Mouse (Mus musculus): ENCODE results near the gene Btbd11. TPM values are rescaled to one million over a fixed set of nuclear protein-coding genes. Genes with fewer than 3 reads are reported as not detected.

The Btbd11 gene
- total and polyA plus RNA-seq, 2 experiments = 0.55 to 0.92 TPM

- peak; percentile 51 for DNase-seq (ENCODE audit: extremely low read depth, low read depth, low spot score)
- no peak for TF ChIP-seq POLR2A (IDR thresholded peaks at IDR 0.05; ENCODE audit: extremely low read depth, insufficient read depth, low read length)
Measured at GRCm38 (mm10) chr10:85590043-85590442, 203.4 kb downstream of the Btbd11 start.

GRCm38 (mm10) chr10:85591296-85591695 lies 204.7 kb downstream of the Btbd11 start:
- TF ChIP-seq POLR2A (IDR thresholded peaks at IDR 0.05; ENCODE audit: extremely low read depth, insufficient read depth, low read length) (no peak), CTCF (IDR thresholded peaks at IDR 0.05; ENCODE audit: low read depth, low read length) (no peak)
- WGBS = 86% methylated on average over 2 of the region's 2 CpGs
- Histone ChIP-seq H3K27ac (replicated peaks; ENCODE audit: insufficient read depth, low read depth, low read length) (no peak overlapping the region), H3K4me3 (ENCODE audit: insufficient read depth, low read depth, low read length) (no peak overlapping the region), H3K9ac (ENCODE audit: low read depth, low read length) (no peak overlapping the region), H3K27me3 (ENCODE audit: control insufficient read depth, insufficient read depth, low read length) (no peaks in the 10 kb centered on the region), H3K79me2 (ENCODE audit: control insufficient read depth, insufficient read depth, low read length) (no peaks in the 10 kb centered on the region), H3K36me3 (ENCODE audit: control insufficient read depth, insufficient read depth, low read length) (no peaks in the 10 kb centered on the region), H3K4me1 (ENCODE audit: control insufficient read depth, insufficient read depth, low read length) (peaks cover 5% of the 10 kb centered on the region)
- DNase-seq (ENCODE audit: extremely low read depth, low read depth, low spot score) = no peak

More at GRCm38 (mm10) chr10:85590043-85590442, 203.4 kb downstream of the Btbd11 start:
- H3K27me3 ChIP-seq (ENCODE audit: control insufficient read depth, insufficient read depth, low read length) = no peaks in the 10 kb centered on the region
- H3K4me3 ChIP-seq (ENCODE audit: insufficient read depth, low read depth, low read length) = no peak overlapping the region
- no peaks in the 10 kb centered on the region for H3K36me3 ChIP-seq (ENCODE audit: control insufficient read depth, insufficient read depth, low read length)
- H3K27ac ChIP-seq (replicated peaks; ENCODE audit: insufficient read depth, low read depth, low read length) = no peak overlapping the region
- no peak overlapping the region for H3K9ac ChIP-seq (ENCODE audit: low read depth, low read length)
- WGBS = 32% methylated on average over 2 of the region's 2 CpGs
- H3K4me1 ChIP-seq (ENCODE audit: control insufficient read depth, insufficient read depth, low read length) = peaks cover 5% of the 10 kb centered on the region
- no peaks in the 10 kb centered on the region for H3K79me2 ChIP-seq (ENCODE audit: control insufficient read depth, insufficient read depth, low read length)

- TF ChIP-seq POLR2A (IDR thresholded peaks at IDR 0.05; ENCODE audit: extremely low read depth, insufficient read depth, low read length) = no peak
- TF ChIP-seq CTCF (IDR thresholded peaks at IDR 0.05; ENCODE audit: low read depth, low read length) = no peak
- peaks cover 5% of the 10 kb centered on the region for H3K4me1 ChIP-seq (ENCODE audit: control insufficient read depth, insufficient read depth, low read length)
- DNase-seq (ENCODE audit: extremely low read depth, low read depth, low spot score) = no peak
- H3K9ac ChIP-seq (ENCODE audit: low read depth, low read length) = no peak overlapping the region
- H3K27me3 ChIP-seq (ENCODE audit: control insufficient read depth, insufficient read depth, low read length) = no peaks in the 10 kb centered on the region
- H3K79me2 ChIP-seq (ENCODE audit: control insufficient read depth, insufficient read depth, low read length) = no peaks in the 10 kb centered on the region
- WGBS = 58% methylated on average over 6 of the region's 6 CpGs
- H3K4me3 ChIP-seq (ENCODE audit: insufficient read depth, low read depth, low read length) = no peak overlapping the region
- no peak overlapping the region for H3K27ac ChIP-seq (replicated peaks; ENCODE audit: insufficient read depth, low read depth, low read length)
- no peaks in the 10 kb centered on the region for H3K36me3 ChIP-seq (ENCODE audit: control insufficient read depth, insufficient read depth, low read length)
Measured at GRCm38 (mm10) chr10:85591986-85592385, 205.4 kb downstream of the Btbd11 start.

- H3K27ac ChIP-seq (replicated peaks; ENCODE audit: insufficient read depth, low read depth, low read length) = no peak overlapping the region
- no peaks in the 10 kb centered on the region for H3K36me3 ChIP-seq (ENCODE audit: control insufficient read depth, insufficient read depth, low read length)
- no peak for DNase-seq (ENCODE audit: extremely low read depth, low read depth, low spot score)
- H3K4me1 ChIP-seq (ENCODE audit: control insufficient read depth, insufficient read depth, low read length) = no peaks in the 10 kb centered on the region
- H3K27me3 ChIP-seq (ENCODE audit: control insufficient read depth, insufficient read depth, low read length) = 0 out of 2 replicates have a peak, but pooled peaks cover 5% of the 10 kb centered on the region
- no peak overlapping the region for H3K4me3 ChIP-seq (ENCODE audit: insufficient read depth, low read depth, low read length)
- no peak overlapping the region for H3K9ac ChIP-seq (ENCODE audit: low read depth, low read length)
- 83% methylated on average over 5 of the region's 5 CpGs for WGBS
- H3K79me2 ChIP-seq (ENCODE audit: control insufficient read depth, insufficient read depth, low read length) = no peaks in the 10 kb centered on the region
- TF ChIP-seq POLR2A (IDR thresholded peaks at IDR 0.05; ENCODE audit: extremely low read depth, insufficient read depth, low read length) (no peak), CTCF (IDR thresholded peaks at IDR 0.05; ENCODE audit: low read depth, low read length) (no peak)
Measured at GRCm38 (mm10) chr10:85596301-85596700, 209.7 kb downstream of the Btbd11 start.

- TF ChIP-seq CTCF (IDR thresholded peaks at IDR 0.05; ENCODE audit: low read depth, low read length) (no peak), POLR2A (IDR thresholded peaks at IDR 0.05; ENCODE audit: extremely low read depth, insufficient read depth, low read length) (no peak)
- no peak overlapping the region for H3K4me3 ChIP-seq (ENCODE audit: insufficient read depth, low read depth, low read length)
Measured at GRCm38 (mm10) chr10:85598093-85598599, 211.5 kb downstream of the Btbd11 start.

More at GRCm38 (mm10) chr10:85598093-85598599, 211.5 kb downstream of the Btbd11 start:
- no peaks in the 10 kb centered on the region for H3K4me1 ChIP-seq (ENCODE audit: control insufficient read depth, insufficient read depth, low read length)
- no peak overlapping the region for H3K9ac ChIP-seq (ENCODE audit: low read depth, low read length)
- no peak overlapping the region for H3K27ac ChIP-seq (replicated peaks; ENCODE audit: insufficient read depth, low read depth, low read length)
- 37% methylated on average over 9 of the region's 9 CpGs for WGBS
- H3K27me3 ChIP-seq (ENCODE audit: control insufficient read depth, insufficient read depth, low read length) = 0 out of 2 replicates have a peak, but pooled peaks cover 5% of the 10 kb centered on the region
- H3K36me3 ChIP-seq (ENCODE audit: control insufficient read depth, insufficient read depth, low read length) = no peaks in the 10 kb centered on the region
- no peaks in the 10 kb centered on the region for H3K79me2 ChIP-seq (ENCODE audit: control insufficient read depth, insufficient read depth, low read length)
- DNase-seq (ENCODE audit: extremely low read depth, low read depth, low spot score) = peak; percentile 8

All from liver, adult 2 months (tissue).